Mouse (Mus musculus) heart, adult 2 months (tissue): Measurements from ENCODE around the gene Arpc2.

Experiments used
- CTCF ChIP-seq: fragments of 200-600 bp; IDR thresholded peaks from 2 replicates; pipeline ENCODE4 v1.8.1; 2022; ENCODE audit warnings: antibody characterized with exemption, mild to moderate bottlenecking, moderate library complexity
- POLR2A ChIP-seq: fragments of 200-500 bp; IDR thresholded peaks from 2 replicates; pipeline ENCODE4 v1.6.1; 2011; ENCODE audit warnings: mild to moderate bottlenecking, low read depth, low read length, control low read depth; ENCODE audit not compliant: insufficient read depth

DNA sequence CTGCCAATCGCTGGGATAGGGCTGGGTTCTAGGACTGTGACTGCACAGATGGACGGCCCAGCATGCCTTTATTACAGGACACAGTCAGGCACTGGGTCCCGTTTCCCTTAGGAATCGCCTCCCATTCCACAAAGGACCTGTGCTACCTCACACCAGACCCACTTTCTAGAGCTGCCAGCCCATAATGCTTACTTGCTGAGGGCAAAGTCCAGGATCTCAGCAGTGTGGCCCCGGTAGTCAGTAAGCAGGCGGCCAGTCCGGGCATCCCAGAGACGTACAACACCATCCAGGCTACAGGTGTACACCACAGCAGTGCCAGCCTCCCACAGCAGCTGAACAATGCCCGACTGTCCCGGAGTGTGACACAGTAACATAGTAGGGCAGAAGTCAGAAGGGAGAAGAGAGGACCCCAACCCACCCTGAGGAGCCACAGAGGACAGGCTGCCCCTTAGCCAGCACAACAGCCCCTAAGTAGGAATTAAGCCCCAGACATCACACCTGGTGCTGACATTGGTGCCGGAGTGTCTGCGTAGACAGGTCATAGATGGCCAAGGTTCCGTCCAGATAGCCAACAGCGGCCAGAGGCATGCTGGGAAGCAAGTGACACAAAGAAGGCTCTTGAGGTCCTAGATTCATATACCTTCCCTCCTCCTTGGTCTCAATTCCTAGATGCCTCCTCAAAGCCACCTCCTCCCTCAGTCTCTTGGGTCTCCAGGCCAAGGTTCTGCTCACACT lies 44.9 kb downstream of the Arpc2 start:
- no peak for TF ChIP-seq CTCF
- no peak for TF ChIP-seq POLR2A
